Mouse (Mus musculus) layer of hippocampus, adult 6 months (tissue): ENCODE data around the gene Ccl22. TPM values are rescaled to one million over a fixed set of nuclear protein-coding genes. Genes with fewer than 3 reads are reported as not detected.

Experiments used
- long read RNA-seq, 2 experiments: library from polyadenylated mRNA; unstranded; transcript quantifications; one replicate each; pipeline ENCODE4 v2.0.0; 2019 to 2020
- polyA plus RNA-seq: library from polyadenylated mRNA; unstranded; fragments of <200 nt; fragmentation: Nextera tagmentation; gene quantifications from 2 replicates; pipeline ENCODE4 v1.2.3, GENCODE M21; 2021

The Ccl22 gene
- 0.06 and 0.14 TPM in 2 replicates for polyA plus RNA-seq
- long read RNA-seq, experiment 1: 0 reads
- long read RNA-seq, experiment 2: 0 reads

GRCm38 (mm10) chr8:94745476-94746184 lies at the start of gene Ccl22:
Gene Ccl22, plus strand, starts transcription at chr8:94745590.

GRCm38 (mm10) chr8:94695994-94696384 lies 49.4 kb upstream of the Ccl22 start, which contains the start of gene Pllp:
Gene Pllp, minus strand, starts transcription at chr8:94696278.

GRCm38 (mm10) chr8:94771941-94772670 lies 26.7 kb downstream of the Ccl22 start, which contains the start of gene Cx3cl1:
Gene Cx3cl1, plus strand, starts transcription at chr8:94772009.

Other genes starting within 250 kb of the Ccl22 start
- gene Cpne2, start 212.6 kb upstream of the Ccl22 start, polyA plus RNA-seq: 33.3 and 40.4 TPM in 2 replicates
- gene Rspry1, start 143.7 kb upstream of the Ccl22 start, polyA plus RNA-seq: 15.5 and 16.0 TPM in 2 replicates
- gene Fam192a, start 143.6 kb upstream of the Ccl22 start, polyA plus RNA-seq: 25.2 and 27.1 TPM in 2 replicates
- gene Arl2bp, start 79.0 kb upstream of the Ccl22 start, polyA plus RNA-seq: 23.3 and 35.6 TPM in 2 replicates
- 50.3 and 57.9 TPM in 2 replicates for gene Pllp, start 49.3 kb upstream of the Ccl22 start, polyA plus RNA-seq
- 391 and 504 TPM in 2 replicates for gene Cx3cl1, start 26.4 kb downstream of the Ccl22 start, polyA plus RNA-seq
- gene Ccl17, start 64.9 kb downstream of the Ccl22 start, polyA plus RNA-seq: 1.9 and 2.8 TPM in 2 replicates
- gene Coq9, start 92.7 kb downstream of the Ccl22 start, polyA plus RNA-seq: 65.1 and 67.2 TPM in 2 replicates
- 33.6 and 34.4 TPM in 2 replicates for gene Ciapin1, start 92.8 kb downstream of the Ccl22 start, polyA plus RNA-seq
- 155 and 156 TPM in 2 replicates for gene Polr2c, start 111.9 kb downstream of the Ccl22 start, polyA plus RNA-seq
- gene Dok4, start 130.7 kb downstream of the Ccl22 start, polyA plus RNA-seq: 6.1 and 7.5 TPM in 2 replicates
- 1.6 and 2.5 TPM in 2 replicates for gene Ccdc102a, start 172.5 kb downstream of the Ccl22 start, polyA plus RNA-seq
- gene Adgrg5, start 178.1 kb downstream of the Ccl22 start, polyA plus RNA-seq: not detected in 2 replicates
- gene Adgrg1, start 229.2 kb downstream of the Ccl22 start, polyA plus RNA-seq: 34.8 and 50.8 TPM in 2 replicates